Mouse (Mus musculus) small intestine, adult 2 months (tissue): Measurements from ENCODE around the gene Rwdd2a. TPM values are rescaled to one million over a fixed set of nuclear protein-coding genes. Genes with fewer than 3 reads are reported as not detected.

ENCODE experiments used
- H3K27ac ChIP-seq: fragments of 200-500 bp; 2 replicates; pipeline ENCODE4 v1.5.1; 2012; ENCODE audit warnings: low read depth, low read length, control low read depth, inconsistent platforms; ENCODE audit not compliant: insufficient read depth
- H3K27me3 ChIP-seq: fragments of 200-500 bp; 2 replicates; pipeline ENCODE4 v1.6.1; 2012; ENCODE audit warnings: mild to moderate bottlenecking, moderate library complexity, low read length, inconsistent platforms; ENCODE audit not compliant: control insufficient read depth, insufficient read depth
- H3K36me3 ChIP-seq: fragments of 200-500 bp; 2 replicates; pipeline ENCODE4 v1.6.1; 2012; ENCODE audit warnings: mild to moderate bottlenecking, low read length, control low read depth, inconsistent platforms; ENCODE audit not compliant: control insufficient read depth, insufficient read depth
- H3K4me1 ChIP-seq: fragments of 200-500 bp; 2 replicates; pipeline ENCODE4 v1.6.1; 2012; ENCODE audit warnings: low read length, inconsistent platforms, mixed read lengths; ENCODE audit not compliant: control insufficient read depth, insufficient read depth, insufficient read length
- H3K4me3 ChIP-seq: fragments of 200-500 bp; 2 replicates; pipeline ENCODE4 v1.5.1; 2012; ENCODE audit warnings: low read depth, mild to moderate bottlenecking, control low read depth, inconsistent platforms, low read length, moderate library complexity
- CTCF ChIP-seq: fragments of 200-500 bp; IDR thresholded peaks from 2 replicates; pipeline ENCODE4 v1.5.1; 2012; ENCODE audit warnings: low read depth, mild to moderate bottlenecking, control low read depth, inconsistent platforms, low read length, moderate library complexity, mixed read lengths; ENCODE audit not compliant: insufficient replicate concordance, insufficient read length; ENCODE audit errors: extremely low read depth
- POLR2A ChIP-seq: fragments of 200-500 bp; IDR thresholded peaks from 2 replicates; pipeline ENCODE4 v1.6.1; 2012; ENCODE audit warnings: low read depth, mild to moderate bottlenecking, control low read depth, inconsistent platforms, low read length, moderate library complexity
- WGBS: fragments of 180-500 bp; shearing (Covaris S2); methylation state at CpG from one replicate; pipeline ENCODE4 v1.1.7; 2018; 5-methylcytosine and 5-hydroxymethylcytosine counted together
- polyA plus RNA-seq: library from polyadenylated mRNA; depleted of rRNA; stranded (reverse); fragments of >200 nt; gene quantifications from 2 replicates; pipeline ENCODE4 v1.2.3, GENCODE M21; 2012

The Rwdd2a gene
- polyA plus RNA-seq, 1 experiment, result 1.0 TPM

DNA sequence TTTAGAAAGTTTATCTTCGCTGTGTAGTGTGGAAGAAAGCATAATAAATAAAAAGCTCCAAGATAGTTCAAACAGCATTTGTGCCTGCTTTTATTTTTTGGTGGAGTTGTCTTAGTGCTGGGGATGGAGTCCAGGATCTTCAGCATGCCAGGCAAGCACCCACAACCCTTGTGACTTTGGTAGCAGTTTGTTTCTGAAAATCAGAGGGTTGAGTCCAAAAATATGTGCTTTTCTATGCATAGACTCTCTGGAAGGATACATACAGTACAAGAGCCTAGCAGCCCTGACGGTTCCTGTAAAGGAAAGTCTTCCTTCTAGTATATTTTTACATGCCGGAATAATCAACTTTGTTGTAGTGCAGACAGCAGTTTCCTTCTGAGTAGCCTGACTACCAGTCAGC is 21.1 kb upstream of the Rwdd2a start:
- no peak overlapping the region for H3K27ac ChIP-seq

DNA sequence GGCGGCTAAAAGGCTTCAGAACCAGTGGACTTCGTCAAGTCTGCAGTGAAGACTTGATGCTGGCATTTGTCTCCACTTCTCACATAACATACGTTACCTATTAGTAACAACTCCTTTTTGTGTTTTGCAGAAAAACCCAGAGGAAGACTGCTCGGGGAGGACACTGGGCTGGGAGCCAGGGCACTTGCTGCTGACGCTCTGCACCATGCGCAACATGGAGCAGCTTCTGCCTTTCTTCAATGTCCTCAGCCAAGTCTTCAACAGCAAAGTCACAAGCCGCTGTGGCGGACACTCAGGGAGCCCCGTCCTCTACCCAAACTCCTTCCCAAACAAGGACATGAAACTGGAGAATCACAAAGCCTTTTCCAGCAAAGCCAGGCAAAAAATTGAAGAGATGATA is 17.9 kb upstream of the Rwdd2a start:
- Histone ChIP-seq H3K27ac (no peak overlapping the region), H3K27me3 (no peaks in the 10 kb centered on the region), H3K4me3 (no peak overlapping the region), H3K4me1 (no peaks in the 10 kb centered on the region), H3K36me3 (peaks cover 62% of the 10 kb centered on the region)
- WGBS, result 87% methylated on average over 9 of the region's 9 CpGs
- TF ChIP-seq POLR2A (no peak), CTCF (no peak)

More for the DNA sequence above, 21.1 kb upstream of the Rwdd2a start:
- Histone ChIP-seq H3K4me3 (no peak overlapping the region), H3K27me3 (no peaks in the 10 kb centered on the region), H3K36me3 (peaks cover 57% of the 10 kb centered on the region), H3K4me1 (no peaks in the 10 kb centered on the region)
- WGBS, result 94% methylated on average over 3 of the region's 3 CpGs
- TF ChIP-seq POLR2A (no peak), CTCF (no peak)

DNA sequence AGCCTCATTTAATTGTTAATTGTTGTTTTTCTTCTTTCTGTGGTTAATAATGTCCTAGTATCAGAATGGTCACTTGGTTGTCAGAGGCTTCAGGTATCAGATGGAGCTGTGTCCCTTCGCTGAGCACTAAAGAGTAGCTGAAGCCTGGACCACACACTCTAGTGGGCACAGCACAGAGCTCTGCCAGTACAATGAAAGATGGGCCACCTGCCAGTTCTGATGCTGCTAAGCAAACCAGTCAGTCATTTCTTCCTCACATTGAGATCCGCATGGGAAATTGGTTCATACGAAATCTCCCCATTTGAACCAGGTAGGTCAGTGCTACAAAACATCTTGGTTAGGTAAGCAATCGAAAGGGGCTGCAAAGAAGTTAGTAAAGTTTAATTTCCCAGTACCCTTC is 17.1 kb upstream of the Rwdd2a start:
- Histone ChIP-seq H3K36me3 (peaks cover 64% of the 10 kb centered on the region), H3K4me3 (no peak overlapping the region), H3K27ac (no peak overlapping the region), H3K4me1 (no peaks in the 10 kb centered on the region), H3K27me3 (no peaks in the 10 kb centered on the region)
- WGBS, result 89% methylated on average over 4 of the region's 4 CpGs
- TF ChIP-seq CTCF (no peak), POLR2A (no peak)

DNA sequence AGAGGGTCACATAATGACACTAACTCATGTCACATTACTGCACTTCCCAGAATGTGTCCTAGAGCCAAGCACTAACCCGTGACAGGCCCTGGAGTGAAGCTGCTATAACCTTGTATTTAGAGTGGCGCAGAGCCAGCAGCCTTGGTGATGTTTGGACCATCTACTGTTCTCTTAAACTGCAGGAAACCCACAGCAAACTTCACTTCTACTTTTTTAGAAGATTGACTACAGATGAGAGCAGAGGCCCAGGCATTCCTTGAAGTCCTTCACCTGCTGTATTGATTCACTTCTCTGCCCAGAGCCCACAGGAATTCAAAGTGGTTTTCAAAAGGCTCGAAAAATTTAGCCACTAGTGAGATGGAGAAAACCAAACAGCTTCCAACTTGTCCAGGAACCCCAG is 11.2 kb upstream of the Rwdd2a start:
- Histone ChIP-seq H3K36me3 (peaks cover 77% of the 10 kb centered on the region), H3K4me1 (no peaks in the 10 kb centered on the region), H3K4me3 (no peak overlapping the region), H3K27me3 (no peaks in the 10 kb centered on the region), H3K27ac (no peak overlapping the region)
- 73% methylated on average over 3 of the region's 3 CpGs for WGBS
- no peak for TF ChIP-seq POLR2A
- TF ChIP-seq CTCF, result no peak

DNA sequence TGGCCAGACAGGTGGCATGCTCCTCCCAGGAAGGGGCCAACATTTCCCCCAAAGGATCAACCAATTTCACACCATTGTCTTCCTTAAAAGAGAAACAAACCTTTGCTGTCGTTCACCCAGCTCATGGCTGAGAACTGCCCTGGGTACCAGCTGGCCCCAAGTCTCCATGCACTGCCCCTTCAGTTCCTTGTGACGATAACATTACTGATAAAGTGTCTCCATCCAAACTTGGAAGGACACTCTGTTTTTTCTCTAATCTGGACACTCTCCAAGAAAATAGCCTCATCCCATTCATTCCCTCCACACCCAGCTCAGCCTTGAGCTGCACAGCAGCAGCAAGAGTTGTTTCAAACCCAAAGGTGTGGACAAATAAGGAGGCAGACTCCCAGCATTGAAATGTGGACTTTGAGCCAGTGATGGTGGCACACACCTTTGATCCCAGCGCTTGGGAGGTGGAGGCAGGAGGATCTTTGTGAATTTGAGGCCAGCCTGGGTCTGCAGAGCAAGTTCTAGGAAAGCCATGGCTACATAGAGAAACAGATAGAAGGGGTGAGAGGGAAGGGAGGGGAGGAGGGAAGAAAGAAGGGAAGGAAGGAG is 2.4 kb upstream of the Rwdd2a start:
- TF ChIP-seq POLR2A (no peak), CTCF (no peak)
- H3K4me1 ChIP-seq, result peaks cover 13% of the 10 kb centered on the region
- peaks cover 28% of the 10 kb centered on the region for H3K36me3 ChIP-seq
- 32% methylated on average over 3 of the region's 3 CpGs for WGBS
- H3K4me3 ChIP-seq, result peak overlapping the region; percentile 4; the same call in 1 of the 2 replicates
- no peaks in the 10 kb centered on the region for H3K27me3 ChIP-seq
- H3K27ac ChIP-seq, result peak overlapping the region; percentile 60

DNA sequence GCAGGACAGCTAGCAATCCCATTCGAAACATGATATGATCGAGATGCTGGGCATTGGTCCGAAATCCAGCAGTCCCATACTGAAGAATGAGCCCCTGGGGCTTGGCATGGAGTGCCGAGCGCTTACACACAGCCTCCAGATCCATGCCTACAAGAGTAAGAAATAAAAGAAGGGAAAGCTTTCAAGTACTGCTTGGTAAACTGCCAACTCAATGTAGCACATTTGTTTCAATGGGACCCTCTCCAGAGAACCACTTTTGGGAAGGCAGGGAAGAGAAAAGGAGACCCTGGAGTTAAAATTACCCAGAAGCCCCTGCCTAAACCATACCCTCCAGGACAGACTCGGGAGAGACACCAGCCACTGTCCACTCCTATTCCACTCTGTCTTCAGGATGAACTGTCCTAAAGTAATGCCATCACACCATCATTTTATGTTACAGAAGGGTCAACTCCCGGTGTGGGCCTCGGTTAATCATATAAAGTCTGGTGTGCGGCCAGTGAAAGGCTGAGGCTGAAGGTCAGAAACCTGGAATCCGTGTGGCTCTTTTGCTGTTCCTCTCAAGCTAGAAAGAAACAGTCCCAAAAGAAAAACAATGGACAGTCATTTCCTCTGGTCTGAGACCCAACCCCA is 1.4 kb upstream of the Rwdd2a start:
- WGBS, result 65% methylated on average over 10 of the region's 10 CpGs
- Histone ChIP-seq H3K36me3 (peaks cover 19% of the 10 kb centered on the region), H3K4me1 (peaks cover 13% of the 10 kb centered on the region), H3K27ac (peak overlapping the region; percentile 28; the same call in 1 of the 2 replicates), H3K27me3 (no peaks in the 10 kb centered on the region), H3K4me3 (peak overlapping the region; percentile 43; the same call in 1 of the 2 replicates)
- TF ChIP-seq CTCF, result no peak
- TF ChIP-seq POLR2A, result no peak

DNA sequence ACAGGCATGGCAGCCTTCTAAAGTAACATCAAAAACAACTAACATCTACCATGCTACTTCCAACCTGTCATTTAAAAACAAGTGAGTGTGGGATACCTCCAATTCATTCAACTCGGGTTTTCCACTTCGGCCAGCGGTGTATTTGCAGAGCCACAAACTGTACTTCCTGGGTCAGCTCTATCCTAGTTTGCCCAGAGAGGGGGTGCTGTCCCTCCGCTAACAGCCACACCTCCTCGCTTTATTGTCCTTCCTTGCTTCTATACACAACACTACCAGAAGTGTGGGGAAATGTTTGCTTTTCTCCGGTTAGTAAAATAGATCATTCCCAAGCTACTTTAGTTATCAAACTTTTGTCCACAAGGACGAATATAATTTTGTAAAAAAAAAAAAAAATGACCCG is 845 bp upstream of the Rwdd2a start:
- Histone ChIP-seq H3K36me3 (peaks cover 15% of the 10 kb centered on the region), H3K4me3 (peak overlapping the region; percentile 43), H3K27ac (no peak overlapping the region; the same call in 1 of the 2 replicates), H3K27me3 (no peaks in the 10 kb centered on the region), H3K4me1 (peaks cover 13% of the 10 kb centered on the region)
- no peak for TF ChIP-seq POLR2A
- TF ChIP-seq CTCF, result no peak
- WGBS, result 4% methylated on average over 8 of the region's 8 CpGs

DNA sequence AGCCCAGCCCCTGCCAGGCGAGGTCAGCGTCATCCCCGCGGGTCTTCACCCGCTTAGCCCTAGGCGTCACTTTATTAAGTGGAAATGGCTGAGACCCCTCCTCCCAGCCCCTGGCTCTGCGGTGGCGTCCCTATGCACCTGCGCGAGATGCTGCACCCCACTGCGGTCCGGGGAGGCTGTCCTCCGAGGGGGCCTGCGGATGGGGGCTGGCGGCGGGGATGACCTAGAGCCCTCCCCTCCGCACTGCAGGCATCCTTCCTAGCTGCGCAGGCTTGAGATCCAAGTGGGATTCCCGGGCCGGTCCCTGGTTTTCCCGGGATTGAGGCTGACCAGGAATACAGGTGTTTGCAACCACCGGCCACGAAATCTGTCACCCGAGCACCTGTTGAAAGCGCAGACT is 405 bp downstream of the Rwdd2a start:
- H3K27ac ChIP-seq, result no peak overlapping the region
- peak overlapping the region; percentile 95 for H3K4me3 ChIP-seq
- peaks cover 10% of the 10 kb centered on the region for H3K36me3 ChIP-seq
- peaks cover 13% of the 10 kb centered on the region for H3K4me1 ChIP-seq
- no peak for TF ChIP-seq CTCF
- no peak for TF ChIP-seq POLR2A
- under 1% methylated on average over 25 of the region's 25 CpGs for WGBS
- H3K27me3 ChIP-seq, result no peaks in the 10 kb centered on the region
